Mouse (Mus musculus) inflammation-experienced regulatory T-cells (primary cell): Measurements from ENCODE around the gene Olfr1312. TPM values are rescaled to one million over a fixed set of nuclear protein-coding genes. Genes with fewer than 3 reads are reported as not detected.

Experiments
- polyA plus RNA-seq, 2 experiments: library from polyadenylated mRNA; unstranded; fragments of 100-300 nt; shearing (Covaris generic); gene quantifications; one replicate each; pipeline ENCODE4 v1.2.1; 2017

The Olfr1312 gene
- under 1 TPM; 0.10 to 0.22 TPM for polyA plus RNA-seq

DNA sequence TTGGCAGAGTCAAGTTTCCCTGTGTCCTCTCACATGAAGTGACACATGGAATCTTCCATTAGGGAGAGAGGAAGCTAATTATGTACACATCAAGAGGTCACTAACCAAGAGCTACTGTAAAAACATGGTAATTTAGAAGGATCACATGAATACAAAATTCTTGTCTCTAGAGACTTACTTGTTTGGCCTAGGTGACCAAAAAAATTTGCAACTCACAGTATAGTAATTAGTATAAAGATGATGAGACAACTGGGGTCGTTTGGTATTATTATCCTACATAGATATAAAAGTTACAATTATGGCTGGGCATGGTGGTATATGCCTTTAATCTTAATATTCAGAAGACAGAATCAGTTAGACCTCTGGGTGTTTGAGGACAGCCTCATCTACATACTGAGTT is at the start of gene Olfr1312:
Olfr1312 (minus strand) TSS at position 101 of the 400 bp plus-strand sequence.

DNA sequence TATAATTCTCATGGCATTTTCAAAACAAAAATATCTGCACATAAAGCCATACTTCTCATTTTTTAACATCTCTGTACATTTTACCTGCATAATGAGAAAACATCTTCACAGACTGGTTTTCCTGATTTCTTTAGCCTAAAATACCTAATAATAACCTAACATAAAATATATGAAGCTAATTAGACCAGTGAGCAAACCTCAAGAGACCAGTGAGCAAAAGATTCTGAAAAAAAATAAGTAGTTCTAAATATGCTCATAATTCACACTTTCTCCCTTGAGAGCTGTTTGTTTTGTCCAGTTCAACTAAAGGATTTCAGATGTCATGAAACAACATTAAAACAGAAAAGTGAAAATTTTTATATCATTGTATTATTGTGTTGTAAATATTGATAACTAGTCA is 46.6 kb upstream of the Olfr1312 start, which contains the start of gene Olfr1314:
Olfr1314 (minus strand) TSS at position 101 of the 400 bp plus-strand sequence.

DNA sequence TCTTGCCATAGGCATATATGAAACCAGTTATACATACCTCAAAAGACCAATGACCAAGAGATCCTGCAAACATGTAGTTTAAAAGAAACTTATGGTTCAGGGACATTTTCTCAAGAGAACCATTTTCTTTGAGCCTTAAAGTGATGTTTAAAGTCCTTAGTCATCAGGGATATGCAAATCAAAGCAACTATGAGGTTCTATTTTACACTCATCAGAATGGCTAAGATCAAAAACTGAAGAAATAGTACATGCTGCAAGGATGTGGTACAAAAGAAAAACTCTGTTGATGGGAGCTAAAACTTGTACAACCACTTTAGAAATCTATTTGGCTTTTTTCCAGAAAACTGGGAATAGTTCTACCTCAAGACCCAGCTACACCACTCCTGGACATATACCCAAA is 27.7 kb upstream of the Olfr1312 start, which contains the start of gene Olfr1313:
Olfr1313 (minus strand) TSS at position 101 of the 400 bp plus-strand sequence.

DNA sequence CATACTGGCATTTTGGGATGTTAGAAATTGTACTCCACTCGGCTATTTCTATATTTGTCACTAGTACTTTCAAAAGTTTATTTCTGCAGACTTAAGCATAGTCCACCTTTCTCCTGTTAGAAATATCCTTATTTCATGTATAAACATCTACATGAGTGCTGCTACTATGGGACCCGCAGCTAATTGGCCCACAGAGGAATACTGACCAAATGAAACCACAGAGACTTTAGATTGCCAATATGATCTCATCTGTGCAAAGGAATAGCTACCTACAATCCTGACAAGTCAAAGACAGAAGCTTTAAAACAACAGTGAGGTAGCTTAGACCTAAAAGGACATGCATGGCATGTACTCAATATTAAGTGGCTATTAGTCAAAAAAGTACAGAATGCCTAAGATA is 25.7 kb downstream of the Olfr1312 start, which contains the start of gene Olfr1311:
Olfr1311 (minus strand) TSS at position 101 of the 400 bp plus-strand sequence.

DNA sequence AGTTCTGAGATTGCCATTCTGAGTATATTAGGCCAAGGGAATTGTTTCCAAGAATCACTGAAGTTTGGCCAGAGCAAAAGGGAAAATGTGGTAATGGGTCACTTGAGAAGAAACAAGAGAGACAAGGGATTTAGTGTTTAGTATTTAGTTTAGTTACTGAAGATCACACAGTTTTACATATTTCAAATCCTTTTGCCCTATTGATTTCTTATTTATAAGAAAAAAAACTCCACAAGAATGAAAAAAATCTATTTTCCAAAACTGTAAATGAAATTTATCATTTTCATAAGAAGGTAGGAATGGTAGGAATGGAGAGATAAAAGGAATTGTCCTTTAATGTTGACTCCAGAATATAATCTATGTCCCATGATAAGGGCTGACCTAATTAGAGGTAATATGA is 37.4 kb downstream of the Olfr1312 start, which contains the start of gene Olfr1310:
Olfr1310 (minus strand) TSS at position 101 of the 400 bp plus-strand sequence.

DNA sequence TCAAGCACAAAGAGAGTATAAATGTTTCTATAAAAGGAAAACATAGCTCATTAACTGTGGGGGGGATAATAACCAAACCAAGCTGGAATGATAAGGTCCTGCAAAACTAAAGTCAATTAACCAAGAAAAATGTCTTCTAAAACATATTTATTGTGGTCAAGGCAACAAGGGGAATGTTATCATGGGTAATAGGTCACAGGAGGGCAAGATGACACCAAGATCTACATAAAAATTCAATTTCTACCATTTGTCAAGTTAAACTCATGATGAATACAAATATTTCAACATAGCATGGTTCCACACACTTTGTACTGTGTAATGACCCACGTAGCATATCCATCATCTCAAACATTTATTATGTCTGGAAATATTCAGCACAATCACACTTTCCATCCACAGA is 59.9 kb downstream of the Olfr1312 start, which contains the start of gene Olfr1309:
Olfr1309 (minus strand) TSS at position 101 of the 400 bp plus-strand sequence.

Other genes starting within 250 kb of the Olfr1312 start
- not detected for gene Olfr1303, start 229.9 kb downstream of the Olfr1312 start, polyA plus RNA-seq
- gene Olfr1305, start 173.1 kb downstream of the Olfr1312 start, polyA plus RNA-seq: not detected
- under 1 TPM in 1 of 2 experiments, not detected in 1; 0.15 TPM for gene Olfr1306, start 134.0 kb downstream of the Olfr1312 start, polyA plus RNA-seq
- under 1 TPM; 0.12 to 0.43 TPM for gene Olfr1307, start 100.8 kb downstream of the Olfr1312 start, polyA plus RNA-seq
- gene Olfr1308, start 85.3 kb downstream of the Olfr1312 start, polyA plus RNA-seq: not detected
- gene Olfr1309, start 60.0 kb downstream of the Olfr1312 start, polyA plus RNA-seq: under 1 TPM in 1 of 2 experiments, not detected in 1; 0.33 TPM
- gene Olfr1310, start 37.5 kb downstream of the Olfr1312 start, polyA plus RNA-seq: under 1 TPM in 1 of 2 experiments, not detected in 1; 0.05 TPM
- not detected for gene Olfr1311, start 25.8 kb downstream of the Olfr1312 start, polyA plus RNA-seq
- under 1 TPM in 1 of 2 experiments, not detected in 1; 0.11 TPM for gene Olfr1313, start 27.6 kb upstream of the Olfr1312 start, polyA plus RNA-seq
- under 1 TPM in 1 of 2 experiments, not detected in 1; 0.12 TPM for gene Olfr1314, start 46.5 kb upstream of the Olfr1312 start, polyA plus RNA-seq
- gene Olfr1315-ps1, start 65.2 kb upstream of the Olfr1312 start, polyA plus RNA-seq: not detected
- gene Olfr1316, start 84.7 kb upstream of the Olfr1312 start, polyA plus RNA-seq: not detected
- gene Olfr1317, start 90.1 kb upstream of the Olfr1312 start, polyA plus RNA-seq: not detected
- gene Olfr1318, start 104.0 kb upstream of the Olfr1312 start, polyA plus RNA-seq: not detected
- gene Lpcat4, start 189.2 kb upstream of the Olfr1312 start, polyA plus RNA-seq: 100 to 1,000 TPM; 109 to 162 TPM
- 1 to 10 TPM in 1 of 2 experiments, under 1 TPM in 1; 0.25 to 2.1 TPM for gene Nutm1, start 209.1 kb upstream of the Olfr1312 start, polyA plus RNA-seq
- 100 to 1,000 TPM; 129 to 166 TPM for gene Nop10, start 211.7 kb upstream of the Olfr1312 start, polyA plus RNA-seq
- 10 to 100 TPM; 69.5 to 78.8 TPM for gene Slc12a6, start 215.6 kb upstream of the Olfr1312 start, polyA plus RNA-seq
- not detected for gene Gm21985, start 216.1 kb upstream of the Olfr1312 start, polyA plus RNA-seq